Mouse (Mus musculus): ENCODE measurements around the gene Rtraf. TPM values are rescaled to one million over a fixed set of nuclear protein-coding genes. Genes with fewer than 3 reads are reported as not detected.

Gene Rtraf
- polyA plus RNA-seq, 1 experiment from 2014 or later: 137 TPM

DNA sequence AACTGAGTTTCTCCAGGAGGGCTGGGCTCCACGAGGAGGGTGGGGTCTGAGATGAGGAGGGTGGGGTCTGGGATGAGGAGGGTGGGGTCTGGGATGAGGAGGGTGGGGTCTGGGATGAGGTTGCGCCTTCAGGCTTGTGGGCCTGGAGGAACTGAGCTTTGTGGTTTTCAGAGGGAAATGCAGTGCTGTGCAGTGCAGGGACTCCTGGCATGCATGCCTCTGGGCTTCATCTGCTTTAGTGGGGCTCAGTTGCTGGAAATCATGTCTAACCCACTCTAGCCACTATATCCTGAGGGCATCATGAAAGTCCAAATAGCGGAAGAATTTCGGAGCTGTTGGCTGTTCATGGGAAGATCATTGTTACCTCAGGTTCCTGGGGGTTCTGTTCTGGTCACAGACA is 20.4 kb downstream of the Rtraf start:
- 66% methylated on average over 4 of the region's 4 CpGs for WGBS
- DNase-seq (ENCODE audit: low spot score): no peak

DNA sequence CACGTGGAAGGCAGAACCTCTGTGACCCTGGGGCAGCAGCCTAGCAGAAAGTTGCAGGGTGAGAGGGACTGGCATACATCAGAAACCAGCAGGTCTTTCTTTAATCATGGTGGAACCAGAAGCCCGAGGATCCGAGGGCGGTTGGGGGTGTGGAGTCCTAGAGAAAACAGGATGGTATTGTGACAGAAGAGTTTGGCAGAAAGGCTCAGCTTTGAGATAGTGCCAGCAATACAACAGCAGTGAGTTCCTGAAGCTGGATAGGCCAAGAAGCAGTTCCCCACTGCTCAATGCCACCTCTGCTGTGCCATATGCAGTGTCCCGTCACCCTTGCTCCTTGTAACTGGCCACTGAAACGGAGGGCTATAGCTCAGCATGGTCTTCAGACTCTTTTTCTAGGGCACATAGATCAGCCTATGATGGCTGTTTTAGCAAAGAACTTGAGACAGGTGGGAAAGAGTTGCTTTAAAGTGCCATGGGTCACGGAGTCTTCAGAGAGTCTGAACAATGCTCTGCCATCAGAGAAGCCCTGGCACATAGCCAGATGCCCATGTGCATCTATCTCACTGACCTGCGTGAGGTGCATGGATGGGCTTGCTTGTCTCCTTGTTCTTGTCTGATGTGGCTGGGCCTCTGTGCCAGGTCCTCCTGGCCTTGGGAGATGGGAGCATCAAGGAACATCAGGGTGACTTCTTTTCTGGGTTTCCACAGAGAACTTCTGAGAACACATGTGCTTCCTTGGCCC is 22.0 kb downstream of the Rtraf start:
- Histone ChIP-seq H3K4me3 (ENCODE audit: low read depth, low read length) (no peak overlapping the region), H3K9ac (replicated peaks; ENCODE audit: low read depth) (no peak overlapping the region), H3K4me2 (replicated peaks; ENCODE audit: low read depth, low read length) (no peak overlapping the region), H3K9me3 (ENCODE audit: low read length) (no peaks in the 10 kb centered on the region), H3K36me3 (ENCODE audit: insufficient read depth, low read length) (no peaks in the 10 kb centered on the region), H3K4me1 (ENCODE audit: insufficient read depth, low read depth, low read length) (no peaks in the 10 kb centered on the region), H3K27ac (ENCODE audit: low read length) (no peak overlapping the region), H3K27me3 (replicated peaks; ENCODE audit: insufficient read depth, low read length) (no peaks in the 10 kb centered on the region)
- ATAC-seq: no peak
- TF ChIP-seq EP300 (IDR thresholded peaks at IDR 0.05) (no peak), CTCF (IDR thresholded peaks at IDR 0.05) (no peak)
- no peak for DNase-seq (ENCODE audit: low spot score)
- WGBS: 90% methylated on average over 8 of the region's 8 CpGs

More for the DNA sequence above, 20.4 kb downstream of the Rtraf start:
- ATAC-seq: no peak
- no peaks in the 10 kb centered on the region for H3K36me3 ChIP-seq (ENCODE audit: insufficient read depth, low read length)
- no peaks in the 10 kb centered on the region for H3K4me1 ChIP-seq (ENCODE audit: insufficient read depth, low read depth, low read length)
- H3K4me2 ChIP-seq (replicated peaks; ENCODE audit: low read depth, low read length): no peak overlapping the region
- no peak overlapping the region for H3K9ac ChIP-seq (replicated peaks; ENCODE audit: low read depth)
- no peak overlapping the region for H3K27ac ChIP-seq (ENCODE audit: low read length)
- no peaks in the 10 kb centered on the region for H3K9me3 ChIP-seq (ENCODE audit: low read length)
- TF ChIP-seq EP300 (IDR thresholded peaks at IDR 0.05): no peak
- no peak for TF ChIP-seq CTCF (IDR thresholded peaks at IDR 0.05)
- no peak overlapping the region for H3K4me3 ChIP-seq (ENCODE audit: low read depth, low read length)
- no peaks in the 10 kb centered on the region for H3K27me3 ChIP-seq (replicated peaks; ENCODE audit: insufficient read depth, low read length)

DNA sequence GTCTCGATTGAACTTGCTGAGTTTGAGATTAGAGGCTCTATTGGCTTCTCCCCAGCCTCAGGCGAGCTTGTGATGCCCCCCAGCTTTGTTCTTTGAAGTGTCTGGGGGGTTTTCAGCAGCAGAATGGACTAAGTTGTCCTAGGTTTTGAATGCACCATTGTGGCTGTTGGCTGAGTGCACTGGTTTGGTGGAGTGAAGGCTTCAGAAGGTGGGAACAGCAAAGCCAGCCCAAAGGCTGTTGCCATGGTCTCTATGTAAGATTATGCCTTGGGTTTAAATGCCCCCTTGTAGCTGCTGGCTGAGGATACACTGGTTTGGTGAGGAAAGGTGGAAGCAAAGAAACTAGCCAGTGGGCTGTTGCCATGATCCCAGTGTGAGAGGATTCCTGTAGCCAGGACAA is 23.1 kb downstream of the Rtraf start:
- H3K9me3 ChIP-seq (ENCODE audit: low read length): no peaks in the 10 kb centered on the region
- no peak overlapping the region for H3K27ac ChIP-seq (ENCODE audit: low read length)
- WGBS: 15% methylated on average over 2 of the region's 2 CpGs
- H3K9ac ChIP-seq (replicated peaks; ENCODE audit: low read depth): no peak overlapping the region
- H3K36me3 ChIP-seq (ENCODE audit: insufficient read depth, low read length): no peaks in the 10 kb centered on the region
- no peak overlapping the region for H3K4me2 ChIP-seq (replicated peaks; ENCODE audit: low read depth, low read length)
- H3K4me1 ChIP-seq (ENCODE audit: insufficient read depth, low read depth, low read length): no peaks in the 10 kb centered on the region
- TF ChIP-seq EP300 (IDR thresholded peaks at IDR 0.05) (no peak), CTCF (IDR thresholded peaks at IDR 0.05) (no peak)
- DNase-seq (ENCODE audit: low spot score): no peak
- ATAC-seq: no peak
- H3K4me3 ChIP-seq (ENCODE audit: low read depth, low read length): no peak overlapping the region
- no peaks in the 10 kb centered on the region for H3K27me3 ChIP-seq (replicated peaks; ENCODE audit: insufficient read depth, low read length)

DNA sequence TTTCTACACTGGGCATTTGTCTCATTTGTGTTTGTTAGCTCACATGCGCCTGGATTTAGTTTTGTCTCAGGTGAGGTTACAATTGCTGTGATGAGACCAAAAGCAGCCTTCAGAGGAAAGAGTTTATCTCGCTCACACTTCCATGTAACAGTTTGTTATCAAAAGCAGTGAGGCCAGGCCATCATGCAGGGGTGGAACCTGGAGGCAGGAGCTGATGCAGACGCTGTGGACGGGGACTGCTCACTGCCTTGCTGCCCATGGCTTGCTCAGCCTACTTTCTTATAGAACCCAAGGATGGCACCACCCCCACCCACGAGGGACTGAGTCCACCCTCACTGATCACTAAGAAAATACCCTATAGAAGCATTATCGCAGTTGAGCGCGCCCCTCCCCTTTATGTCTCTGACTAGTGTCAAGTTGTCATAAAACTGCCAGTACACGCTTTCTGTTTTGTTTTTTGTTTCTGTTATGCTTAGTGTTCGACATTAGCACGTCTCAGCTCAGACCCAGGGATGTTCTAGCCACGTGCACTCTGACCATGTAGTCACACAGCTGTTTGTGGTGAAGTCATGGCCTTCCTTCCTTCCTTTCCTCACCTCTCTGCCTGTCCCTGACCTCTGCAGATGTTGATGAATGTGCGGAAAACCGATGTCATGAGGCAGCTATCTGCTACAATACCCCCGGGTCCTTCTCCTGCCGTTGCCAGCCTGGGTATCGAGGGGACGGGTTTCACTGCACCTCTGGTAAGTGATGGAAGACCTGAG is 26.9 kb downstream of the Rtraf start:
- WGBS: 63% methylated on average over 18 of the region's 18 CpGs
- no peak overlapping the region for H3K4me2 ChIP-seq (replicated peaks; ENCODE audit: low read depth, low read length)
- DNase-seq (ENCODE audit: low spot score) (no peak), ATAC-seq (no peak)
- H3K4me3 ChIP-seq (ENCODE audit: low read depth, low read length): no peak overlapping the region
- no peaks in the 10 kb centered on the region for H3K27me3 ChIP-seq (replicated peaks; ENCODE audit: insufficient read depth, low read length)
- H3K36me3 ChIP-seq (ENCODE audit: insufficient read depth, low read length): no peaks in the 10 kb centered on the region
- H3K27ac ChIP-seq (ENCODE audit: low read length): no peak overlapping the region
- no peak overlapping the region for H3K9ac ChIP-seq (replicated peaks; ENCODE audit: low read depth)
- H3K4me1 ChIP-seq (ENCODE audit: insufficient read depth, low read depth, low read length): no peaks in the 10 kb centered on the region
- H3K9me3 ChIP-seq (ENCODE audit: low read length): no peaks in the 10 kb centered on the region
- TF ChIP-seq CTCF (IDR thresholded peaks at IDR 0.05) (no peak), EP300 (IDR thresholded peaks at IDR 0.05) (no peak)

DNA sequence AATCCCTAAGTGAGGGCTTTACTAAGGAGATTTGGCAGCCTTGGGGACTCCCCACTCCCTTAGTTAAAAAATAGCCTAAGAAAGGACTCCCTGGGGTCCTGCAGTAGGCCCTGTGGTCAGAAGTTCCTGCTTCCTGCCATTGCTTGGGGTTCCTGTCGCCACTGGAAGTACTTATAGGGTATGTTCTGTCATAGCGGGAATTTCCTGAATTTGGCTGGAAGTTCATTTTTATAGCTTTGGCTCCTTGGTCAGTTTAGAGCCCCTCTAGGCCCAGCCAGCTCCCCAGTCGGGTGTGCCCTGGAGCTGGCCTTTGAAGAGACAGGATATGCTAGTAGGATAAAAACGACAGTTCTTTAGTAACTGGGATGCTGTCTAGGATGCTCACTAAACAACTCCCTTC is 28.7 kb downstream of the Rtraf start:
- no peak overlapping the region for H3K27ac ChIP-seq (ENCODE audit: low read length)
- H3K9ac ChIP-seq (replicated peaks; ENCODE audit: low read depth): no peak overlapping the region
- H3K9me3 ChIP-seq (ENCODE audit: low read length): no peaks in the 10 kb centered on the region
- no peaks in the 10 kb centered on the region for H3K27me3 ChIP-seq (replicated peaks; ENCODE audit: insufficient read depth, low read length)
- no peaks in the 10 kb centered on the region for H3K36me3 ChIP-seq (ENCODE audit: insufficient read depth, low read length)
- ATAC-seq (no peak), DNase-seq (ENCODE audit: low spot score) (no peak)
- WGBS: 49% methylated on average over 4 of the region's 4 CpGs
- no peak for TF ChIP-seq EP300 (IDR thresholded peaks at IDR 0.05)
- TF ChIP-seq CTCF (IDR thresholded peaks at IDR 0.05): no peak
- no peak overlapping the region for H3K4me2 ChIP-seq (replicated peaks; ENCODE audit: low read depth, low read length)
- H3K4me3 ChIP-seq (ENCODE audit: low read depth, low read length): no peak overlapping the region
- no peaks in the 10 kb centered on the region for H3K4me1 ChIP-seq (ENCODE audit: insufficient read depth, low read depth, low read length)

DNA sequence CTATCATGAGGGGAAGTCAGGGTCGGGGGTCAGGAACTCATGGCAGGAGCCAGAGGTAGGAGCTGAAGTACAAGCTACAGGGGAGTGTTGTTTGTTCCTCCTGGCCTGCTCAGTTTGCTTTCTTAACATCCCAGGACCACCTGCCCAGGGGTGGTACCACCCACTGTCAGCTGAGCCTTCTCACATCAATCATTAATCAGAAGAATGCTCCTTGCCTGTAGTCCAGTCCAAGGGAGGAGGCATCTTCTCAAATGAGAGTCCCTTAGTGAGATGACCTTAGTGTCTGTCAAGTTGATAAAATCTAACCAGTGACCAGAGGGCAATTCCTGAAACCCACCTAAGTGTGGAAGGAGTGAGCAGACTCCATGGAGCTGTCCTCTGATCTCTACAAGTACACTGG is 35.2 kb downstream of the Rtraf start:
- H3K4me2 ChIP-seq (replicated peaks; ENCODE audit: low read depth, low read length): no peak overlapping the region
- H3K4me1 ChIP-seq (ENCODE audit: insufficient read depth, low read depth, low read length): no peaks in the 10 kb centered on the region
- H3K4me3 ChIP-seq (ENCODE audit: low read depth, low read length): no peak overlapping the region
- TF ChIP-seq CTCF (IDR thresholded peaks at IDR 0.05): no peak
- TF ChIP-seq EP300 (IDR thresholded peaks at IDR 0.05): no peak
- WGBS: 50% methylated on average over 1 of the region's 1 CpGs
- H3K9ac ChIP-seq (replicated peaks; ENCODE audit: low read depth): no peak overlapping the region
- no peaks in the 10 kb centered on the region for H3K27me3 ChIP-seq (replicated peaks; ENCODE audit: insufficient read depth, low read length)
- H3K9me3 ChIP-seq (ENCODE audit: low read length): no peaks in the 10 kb centered on the region
- H3K36me3 ChIP-seq (ENCODE audit: insufficient read depth, low read length): no peaks in the 10 kb centered on the region
- H3K27ac ChIP-seq (ENCODE audit: low read length): no peak overlapping the region
- ATAC-seq (no peak), DNase-seq (ENCODE audit: low spot score) (no peak)

Data from lung, postnatal 0 days (tissue).